Mouse (Mus musculus) WW6 (cell line): ENCODE results near the gene Ypel4.
"Not testable (repeated sequence)": the region's sequence is repeated elsewhere in the genome, so short reads cannot be mapped to it uniquely, and the experiment has no call there.

Experiments
- DNase-seq: peaks from one replicate; pipeline ENCODE4 v3.0.0-alpha.2; 2013; ENCODE audit warnings: low read depth, low spot score

Ypel4 gene

DNA sequence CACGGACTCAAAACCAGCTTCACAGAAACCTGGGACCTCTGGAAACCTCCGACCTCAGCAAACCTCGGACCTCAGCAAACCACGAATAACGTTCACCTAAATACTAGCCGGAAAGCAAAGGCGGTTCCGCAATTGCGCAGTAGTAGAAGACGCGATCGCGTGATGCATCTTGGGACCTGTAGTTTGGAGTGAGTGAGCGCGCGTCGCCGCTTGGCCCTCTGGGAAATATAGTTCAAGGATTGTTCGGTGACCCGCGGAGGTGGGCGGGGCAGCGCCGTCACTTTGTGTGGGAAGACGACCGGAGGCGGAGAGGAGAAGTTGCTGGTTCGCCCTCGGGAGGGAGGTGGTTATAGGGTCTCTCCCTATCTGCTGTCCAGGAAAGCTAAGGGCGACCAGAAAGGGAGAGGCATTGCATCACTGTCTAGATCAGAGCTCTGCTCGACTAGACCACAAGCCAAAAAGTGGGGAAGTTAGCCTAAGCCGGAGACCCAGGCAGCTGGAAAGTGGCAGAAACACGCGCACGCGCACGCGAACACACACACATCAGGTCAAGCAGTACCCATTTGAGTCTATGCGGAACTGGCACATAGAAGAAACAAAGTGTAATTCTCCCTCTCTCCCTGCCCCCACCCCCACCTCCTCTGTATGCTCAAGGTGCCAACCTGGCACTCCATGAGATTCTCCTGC, 6.5 kb upstream of the Ypel4 start, which contains the start of gene Clp1:
Gene Clp1 (minus strand): TSS at position 179 of the 687 bp plus-strand sequence.
- peak; percentile 96 for DNase-seq

DNA sequence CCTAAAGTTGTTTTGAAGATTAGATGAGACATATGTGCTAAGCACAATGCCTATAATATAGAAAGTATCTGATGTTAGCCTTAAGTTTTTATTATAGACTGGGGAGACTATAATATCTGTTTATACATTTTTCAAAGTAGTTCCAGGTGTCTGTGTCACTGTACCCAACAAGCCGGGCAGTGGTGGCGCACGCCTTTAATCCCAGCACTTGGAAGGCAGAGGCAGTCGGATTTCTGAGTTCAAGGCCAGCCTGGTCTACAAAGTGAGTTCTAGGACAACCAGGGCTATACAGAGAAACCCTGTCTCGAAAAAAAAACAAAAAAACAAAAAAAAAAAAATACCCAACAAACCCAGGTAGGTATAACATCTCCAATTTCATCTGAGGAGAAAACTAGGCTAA, 5.7 kb upstream of the Ypel4 start:
- not testable (repeated sequence) for DNase-seq

DNA sequence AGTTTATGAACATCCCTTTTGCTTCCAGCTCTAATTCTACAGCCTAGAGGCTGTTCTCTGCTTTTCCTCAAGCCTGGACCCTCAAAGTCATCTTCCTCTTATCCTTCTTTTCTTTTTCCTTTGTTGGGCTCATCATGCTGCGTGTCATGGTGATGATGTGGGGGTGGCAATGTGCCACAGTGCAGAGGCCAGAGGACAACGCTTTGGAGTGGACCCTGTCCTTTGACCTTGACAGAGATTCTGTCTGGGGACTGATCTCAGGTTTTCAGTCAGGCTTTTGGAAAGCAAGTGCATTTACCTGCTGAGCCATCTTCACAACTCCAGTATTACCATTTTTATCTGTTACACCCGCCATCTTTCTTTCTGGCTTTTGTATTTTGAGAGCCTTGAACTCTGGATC, 2.7 kb upstream of the Ypel4 start:
- no peak for DNase-seq

DNA sequence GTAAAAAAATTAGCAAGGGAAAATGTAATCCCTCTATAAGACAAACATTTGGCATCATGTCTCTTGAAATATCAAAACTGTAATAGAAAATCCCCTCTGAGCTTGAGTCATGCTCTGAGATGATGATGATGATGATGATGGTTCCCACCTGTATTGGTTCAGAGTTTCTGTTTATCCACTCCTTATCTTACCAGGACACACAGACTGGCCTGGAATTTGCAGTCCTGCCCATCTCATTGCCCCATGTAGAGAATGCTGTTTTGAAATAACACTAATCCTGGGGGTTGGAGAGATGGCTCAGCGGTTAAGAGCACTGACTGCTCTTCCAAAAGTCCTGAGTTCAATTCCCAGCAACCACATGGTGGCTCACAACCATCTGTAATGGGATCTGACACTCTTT, 1.5 kb upstream of the Ypel4 start:
- DNase-seq: no peak

DNA sequence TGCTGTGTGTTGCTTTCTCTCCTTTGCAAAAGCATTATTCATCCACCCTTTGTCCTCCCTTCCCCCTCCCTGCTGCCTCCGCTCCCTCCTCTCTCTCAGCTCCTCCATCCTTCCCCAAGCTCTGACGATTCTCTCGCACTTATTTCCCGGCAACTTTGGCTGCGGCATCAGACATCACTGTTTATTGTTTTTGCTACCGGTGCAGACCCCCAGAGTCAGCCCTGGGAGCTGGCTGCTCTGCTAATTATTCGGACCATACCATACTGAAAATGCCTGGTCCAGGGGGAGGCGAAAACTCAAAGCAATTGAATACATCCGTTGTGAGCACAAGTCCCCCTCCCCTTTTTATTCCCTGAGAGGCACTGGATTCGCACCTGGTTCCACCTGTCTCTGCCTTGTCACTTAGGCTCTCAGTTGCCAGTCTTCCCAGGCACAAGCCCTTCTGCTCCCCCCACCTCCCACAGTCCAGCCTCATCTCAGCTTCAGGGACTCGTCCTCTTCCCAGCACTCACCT, 550 bp downstream of the Ypel4 start:
- DNase-seq: no peak

DNA sequence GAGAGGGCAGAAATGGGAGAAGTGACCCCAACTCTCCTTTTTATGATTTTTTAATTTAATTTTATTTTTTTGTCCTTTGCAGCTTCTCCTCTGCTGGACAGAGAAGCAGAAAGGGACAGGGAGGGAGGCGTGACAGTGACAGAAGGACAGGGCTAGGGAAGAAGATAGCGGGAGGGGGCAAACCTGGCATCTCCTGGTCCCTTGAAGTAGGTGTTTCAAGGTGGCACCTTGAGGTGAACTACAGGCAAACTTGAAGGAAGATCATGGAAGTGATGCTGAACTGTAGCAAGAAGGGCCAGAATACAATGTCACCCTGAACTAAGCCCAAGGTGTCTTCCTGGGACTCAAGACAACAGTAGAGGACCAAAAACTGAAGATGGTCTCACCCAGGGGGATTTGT, 1.1 kb downstream of the Ypel4 start:
- no peak for DNase-seq

DNA sequence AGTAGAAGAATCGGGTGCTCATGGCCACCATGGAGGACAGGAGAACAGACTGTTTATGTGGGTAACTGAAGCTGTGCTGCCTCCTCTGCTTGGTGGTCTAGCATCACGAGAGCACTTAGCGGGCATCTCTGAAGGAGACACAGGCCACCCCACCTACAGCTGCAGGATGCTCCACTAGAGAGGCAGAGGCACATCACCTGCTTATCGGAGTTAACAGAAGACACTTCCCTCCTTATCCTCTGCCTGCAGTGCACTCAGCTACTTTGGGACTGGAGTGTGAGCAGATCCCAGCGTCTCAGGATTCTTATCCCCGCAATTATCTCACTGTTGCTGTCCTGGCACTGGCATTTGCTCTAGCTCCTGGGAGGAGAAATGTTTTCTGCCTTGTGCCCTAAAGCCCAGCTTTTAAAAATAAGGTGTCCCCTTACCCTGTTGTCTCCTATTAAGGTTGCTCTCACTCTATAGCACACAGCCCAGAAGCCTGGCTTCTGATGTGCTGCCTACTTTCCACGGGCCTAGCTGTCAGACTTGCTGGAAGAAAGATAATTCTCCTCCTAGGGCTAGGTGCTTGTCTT, 1.6 kb downstream of the Ypel4 start:
- DNase-seq: no peak

DNA sequence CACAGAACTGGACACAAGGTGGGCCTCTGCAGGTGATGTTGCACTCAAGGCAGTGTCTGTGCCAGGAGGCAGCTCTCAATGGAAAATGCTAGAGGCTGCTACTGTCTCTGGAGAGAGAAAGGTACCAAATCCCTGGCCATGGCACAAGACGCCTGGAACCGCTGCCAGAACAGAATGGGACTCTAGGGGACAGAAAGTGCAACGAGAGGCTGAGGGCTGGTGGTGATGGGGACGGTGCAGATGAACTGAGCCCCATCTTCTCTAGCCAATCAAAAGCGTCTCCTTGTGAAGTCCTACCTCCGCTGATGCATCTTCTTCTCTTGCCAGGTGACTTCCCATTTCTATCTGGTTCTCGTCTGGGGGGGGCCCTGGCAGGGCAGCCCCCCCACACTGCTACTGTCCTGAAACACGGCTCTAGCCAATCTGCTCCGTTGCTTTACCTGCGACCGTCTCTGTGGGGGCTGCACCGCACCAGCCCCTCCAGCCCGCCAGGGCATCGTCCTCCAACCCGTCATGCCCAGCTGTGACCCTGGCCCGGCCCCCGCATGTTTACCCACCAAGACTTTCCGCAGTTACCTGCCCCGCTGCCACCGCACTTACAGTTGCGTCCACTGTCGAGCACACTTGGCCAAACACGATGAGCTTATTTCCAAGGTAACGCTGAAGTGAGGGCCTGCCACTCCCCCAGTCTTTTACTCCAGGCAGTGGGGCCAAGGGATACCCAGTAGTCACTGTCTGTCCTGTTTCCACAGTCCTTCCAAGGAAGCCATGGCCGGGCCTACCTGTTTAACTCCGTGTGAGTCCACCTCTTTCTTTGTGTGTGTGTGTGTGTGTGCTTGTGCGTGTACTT, 2.7 kb downstream of the Ypel4 start:
- no peak for DNase-seq

DNA sequence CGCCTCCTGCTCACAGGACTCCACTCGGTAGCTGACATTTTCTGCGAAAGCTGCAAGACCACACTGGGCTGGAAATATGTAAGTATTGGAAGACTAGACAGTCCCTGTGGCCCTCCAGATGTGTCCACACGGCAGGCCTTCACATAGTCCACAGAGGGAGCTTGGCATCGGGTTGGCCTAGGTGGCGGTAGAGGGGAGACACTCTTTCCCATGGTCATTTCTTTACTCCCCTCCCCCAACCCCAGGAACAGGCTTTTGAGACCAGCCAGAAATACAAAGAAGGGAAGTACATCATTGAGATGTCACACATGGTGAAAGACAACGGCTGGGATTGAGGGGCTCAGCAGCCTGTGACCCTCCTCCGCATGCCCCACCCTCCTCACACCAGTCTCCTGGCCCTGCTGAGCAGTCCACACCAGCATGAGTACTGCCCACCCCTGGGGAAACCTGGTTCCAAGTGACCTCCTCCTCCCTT, 3.6 kb downstream of the Ypel4 start:
- no peak for DNase-seq

DNA sequence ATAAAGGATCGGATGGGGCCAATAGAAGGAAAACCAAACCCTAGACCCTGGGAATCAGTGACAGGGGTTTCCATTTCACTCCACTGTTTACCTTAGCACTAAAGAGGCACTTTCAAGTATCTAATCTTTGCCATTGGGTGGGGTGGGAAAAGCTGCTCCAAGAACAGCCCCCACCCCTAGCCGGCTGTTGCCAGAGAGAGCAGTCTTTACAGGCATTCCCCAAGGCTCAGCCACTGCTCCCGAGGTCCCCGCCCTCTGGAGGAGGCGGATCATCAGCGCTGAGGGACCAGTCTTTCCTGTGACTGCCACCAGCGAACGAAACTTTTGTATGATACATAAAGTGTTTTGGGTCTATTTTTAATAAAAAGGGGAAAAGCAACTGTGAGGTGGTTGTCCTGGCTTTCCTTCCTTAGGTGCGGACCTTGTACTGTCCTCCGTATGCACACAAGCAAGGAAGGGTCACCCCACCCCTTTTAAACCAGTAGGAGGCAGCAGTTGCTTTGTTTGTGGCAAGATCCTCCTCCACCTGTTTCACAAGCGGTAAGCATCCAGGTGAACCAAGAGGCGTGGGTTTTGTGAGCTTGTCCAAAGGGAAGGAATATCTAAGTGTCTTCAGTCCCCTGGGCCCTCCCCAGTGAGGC, 4.5 kb downstream of the Ypel4 start:
- DNase-seq: no peak

DNA sequence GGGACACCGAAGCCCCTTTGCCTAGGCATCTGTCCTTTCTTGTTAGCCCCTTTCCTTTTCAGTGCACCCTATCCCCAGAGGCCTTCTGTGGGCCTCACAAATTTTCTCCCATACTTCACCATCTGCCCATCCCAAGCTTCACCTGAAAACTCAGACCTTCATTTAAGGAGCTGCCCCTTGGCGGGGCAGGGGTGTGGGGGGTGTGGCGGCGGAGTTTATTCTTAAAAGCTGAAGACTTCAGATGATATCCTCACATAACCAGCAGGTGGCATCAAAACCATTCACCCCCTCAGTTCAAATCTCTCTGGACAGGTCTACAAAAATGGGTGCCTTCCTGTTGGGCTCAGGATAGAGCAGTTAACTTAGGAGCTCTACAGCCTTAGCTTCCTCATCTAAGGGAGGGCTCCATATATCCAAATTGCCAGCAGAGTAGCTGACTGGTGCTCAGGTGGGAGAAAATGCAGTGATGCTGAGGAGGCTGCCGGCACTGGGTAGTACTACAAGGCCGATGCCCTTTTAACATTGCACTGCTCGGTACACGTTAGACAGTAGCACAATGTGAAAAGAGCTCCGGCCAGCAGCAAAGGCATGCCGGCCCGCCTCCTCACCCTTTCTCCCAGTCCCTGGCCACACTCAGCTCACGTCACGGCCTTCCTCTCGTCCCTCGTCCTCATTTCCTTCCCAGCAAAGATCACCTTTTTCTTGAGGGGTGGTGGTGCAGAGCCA, 6.9 kb downstream of the Ypel4 start:
- no peak for DNase-seq

DNA sequence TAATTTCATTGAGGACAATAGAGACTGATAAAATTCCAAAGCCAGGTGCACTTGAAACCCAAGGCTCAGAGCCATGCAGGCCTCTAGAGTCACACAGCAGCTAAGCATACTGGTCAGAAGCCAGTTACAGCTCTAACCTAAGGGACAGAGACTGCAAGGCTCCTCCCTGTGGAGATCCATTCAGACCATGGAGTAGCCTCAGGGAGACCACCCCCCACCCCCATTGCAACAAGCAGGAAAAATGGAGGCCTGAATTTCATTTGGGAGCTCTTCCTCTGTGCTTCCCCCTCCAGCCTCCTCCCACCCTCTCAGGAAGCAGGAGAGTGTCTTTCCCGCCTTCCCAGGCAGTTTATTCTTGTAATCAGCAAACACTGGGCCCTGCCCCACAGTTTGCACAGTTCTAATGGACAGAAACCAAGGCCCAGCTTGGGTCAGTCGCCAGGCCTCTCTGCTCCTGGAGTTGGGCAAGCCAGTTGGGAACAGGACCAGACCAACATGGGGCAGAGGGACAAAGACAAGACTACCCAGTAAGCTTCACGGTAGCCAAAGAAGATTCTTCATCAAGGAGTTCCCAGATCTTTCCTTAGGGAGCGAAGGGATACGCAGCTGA, 8.1 kb downstream of the Ypel4 start:
- DNase-seq: no peak

DNA sequence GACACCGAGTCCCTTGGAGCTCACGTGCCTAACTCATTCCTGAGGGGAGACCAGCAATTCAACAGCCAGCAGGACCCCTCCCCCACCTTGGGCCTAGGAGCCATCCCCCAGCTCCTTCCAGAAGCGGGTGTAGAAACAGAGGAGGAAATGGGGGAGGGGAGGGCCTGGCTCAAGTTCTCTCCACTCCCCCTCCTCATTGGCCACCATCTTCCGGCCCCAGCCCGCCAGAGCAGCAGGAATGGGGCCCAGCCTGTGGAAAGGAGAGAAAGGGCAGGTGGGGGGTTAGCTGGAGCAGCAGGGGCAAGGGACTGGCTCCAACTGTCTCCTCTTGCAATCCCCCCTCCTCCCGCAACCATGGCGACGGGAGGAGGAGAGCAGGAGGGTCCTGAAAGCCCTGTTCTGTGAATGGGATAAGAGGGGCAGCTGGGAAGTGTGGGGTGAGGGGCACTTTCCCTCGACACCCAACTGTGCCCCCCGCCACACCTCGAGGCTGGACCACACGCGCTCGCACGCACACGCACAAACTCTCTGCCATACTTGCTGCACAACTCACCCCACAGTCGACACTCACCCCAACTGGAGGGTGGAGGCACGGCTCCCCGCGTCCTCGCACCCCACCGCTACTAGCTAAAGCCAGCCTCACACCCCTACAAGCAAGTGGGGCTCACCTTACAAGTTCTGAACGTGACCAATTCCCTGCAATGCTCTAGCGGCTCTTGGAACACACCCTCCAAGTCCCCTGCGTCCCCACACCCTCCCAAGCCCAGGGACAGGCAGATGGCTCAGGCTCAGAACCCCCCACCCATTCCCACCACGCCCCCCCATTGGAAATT, 8.8 kb downstream of the Ypel4 start:
- DNase-seq: peak; percentile 77

DNA sequence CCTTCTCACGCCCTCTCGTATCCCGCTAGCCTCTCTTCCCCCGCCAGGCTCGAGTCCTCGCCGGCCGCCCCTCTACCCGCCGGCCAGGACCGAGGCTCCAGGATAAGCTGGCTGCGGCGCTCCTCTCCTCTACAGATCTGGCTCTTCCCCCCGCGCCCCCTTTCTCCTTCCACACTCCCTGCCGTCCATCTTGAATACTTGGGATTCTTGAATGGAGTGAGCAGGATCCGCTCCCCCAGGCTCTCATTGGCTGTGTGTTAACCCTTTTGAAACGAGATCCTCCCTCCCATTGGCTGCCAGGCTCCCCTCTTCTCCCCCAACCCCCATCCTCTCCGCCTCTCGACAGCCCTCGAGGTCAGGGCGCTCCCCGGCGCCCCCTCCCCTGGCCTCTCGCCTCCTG, 9.7 kb downstream of the Ypel4 start, which contains the start of gene Gm19426:
Gene Gm19426 (minus strand): TSS at position 95 of the 400 bp plus-strand sequence.
- peak; percentile 88 for DNase-seq

DNA sequence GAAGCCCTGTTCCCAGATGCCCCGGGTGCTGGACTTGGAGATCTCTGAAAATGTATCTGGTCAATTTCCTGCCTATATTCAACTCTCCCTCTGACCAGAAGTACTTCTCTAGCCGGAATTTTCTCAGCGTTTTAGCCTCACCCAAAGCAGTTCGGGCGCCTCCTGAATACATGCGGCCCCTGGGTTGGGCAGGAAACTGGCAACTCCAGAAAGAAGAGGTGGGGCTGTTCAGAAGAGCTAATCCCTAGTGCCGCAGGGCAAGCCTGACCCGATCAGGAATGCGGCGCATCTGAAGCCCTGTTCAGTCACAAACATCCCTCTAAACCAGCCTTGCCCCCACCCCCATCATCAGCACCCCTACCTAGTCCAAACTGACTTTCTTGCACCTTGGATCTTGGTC, 10.3 kb downstream of the Ypel4 start:
- DNase-seq: peak; percentile 66

DNA sequence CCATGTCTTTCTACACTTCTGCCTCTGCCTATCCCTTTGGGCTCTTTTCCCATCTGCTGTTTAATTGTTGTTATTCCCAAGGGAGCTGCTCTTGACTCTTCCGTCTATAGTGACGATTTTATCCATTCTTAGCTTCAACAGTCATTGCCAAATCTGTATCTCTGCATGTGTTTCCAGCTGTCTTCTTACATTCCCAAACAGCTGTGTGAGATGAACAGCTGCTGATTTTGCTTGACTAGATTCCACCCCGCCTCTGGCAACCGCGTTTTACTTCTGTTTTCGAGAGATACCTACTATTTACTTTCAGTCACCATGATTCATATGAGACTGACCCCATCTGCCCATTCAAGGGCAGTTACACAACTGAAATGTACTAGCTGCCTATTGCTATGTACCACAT, 16.3 kb downstream of the Ypel4 start:
- DNase-seq: no peak

DNA sequence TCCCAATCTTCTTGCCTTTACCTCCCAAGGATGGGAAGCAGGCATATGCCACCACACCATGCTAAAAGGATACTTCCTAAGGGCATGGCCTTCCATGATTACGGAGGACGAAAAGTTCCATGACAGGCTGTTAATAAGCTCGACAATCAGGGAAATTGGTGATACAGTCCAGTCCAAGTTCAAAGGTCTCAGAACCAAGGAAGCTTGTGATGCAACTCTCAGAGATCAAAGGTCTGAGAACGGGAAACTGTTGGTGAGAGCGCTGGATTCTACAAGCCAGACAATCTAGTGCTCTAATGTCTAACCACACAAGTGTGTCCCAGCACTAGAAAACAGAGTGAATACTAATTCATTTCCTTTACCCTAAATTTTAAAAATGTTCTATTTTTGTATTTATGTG, 22.4 kb downstream of the Ypel4 start:
- no peak for DNase-seq

DNA sequence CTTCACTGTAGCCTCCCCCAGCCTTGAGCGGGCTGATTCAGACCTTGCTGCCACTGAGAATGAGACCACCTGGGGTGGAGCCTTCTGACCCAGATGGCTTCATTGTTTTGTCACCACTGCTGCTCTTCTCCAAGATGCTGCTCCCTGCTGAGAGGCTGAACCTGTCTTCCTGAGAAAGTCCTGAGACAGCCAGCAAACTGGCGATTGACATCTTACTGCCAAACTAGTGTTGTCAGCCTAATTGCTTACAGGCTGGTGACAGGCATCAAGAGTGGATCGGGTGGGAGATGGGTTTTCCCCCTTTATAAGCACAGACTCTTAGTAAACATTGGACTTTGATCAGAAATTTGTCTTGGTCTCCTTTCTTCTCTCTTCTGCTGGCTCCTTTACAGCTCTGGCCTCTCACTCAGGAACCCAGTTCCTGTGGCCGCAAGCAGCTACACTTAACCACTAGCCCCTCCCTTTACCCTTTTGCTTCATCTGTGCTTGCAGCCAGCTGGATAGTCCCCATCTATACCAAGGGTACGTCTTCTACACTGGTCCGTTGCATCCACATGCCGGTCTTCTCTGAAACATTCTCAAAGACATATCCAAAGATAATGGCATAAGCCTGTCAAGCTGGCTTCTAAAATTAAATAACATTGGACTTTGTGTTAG, 23.3 kb downstream of the Ypel4 start:
- no peak for DNase-seq

DNA sequence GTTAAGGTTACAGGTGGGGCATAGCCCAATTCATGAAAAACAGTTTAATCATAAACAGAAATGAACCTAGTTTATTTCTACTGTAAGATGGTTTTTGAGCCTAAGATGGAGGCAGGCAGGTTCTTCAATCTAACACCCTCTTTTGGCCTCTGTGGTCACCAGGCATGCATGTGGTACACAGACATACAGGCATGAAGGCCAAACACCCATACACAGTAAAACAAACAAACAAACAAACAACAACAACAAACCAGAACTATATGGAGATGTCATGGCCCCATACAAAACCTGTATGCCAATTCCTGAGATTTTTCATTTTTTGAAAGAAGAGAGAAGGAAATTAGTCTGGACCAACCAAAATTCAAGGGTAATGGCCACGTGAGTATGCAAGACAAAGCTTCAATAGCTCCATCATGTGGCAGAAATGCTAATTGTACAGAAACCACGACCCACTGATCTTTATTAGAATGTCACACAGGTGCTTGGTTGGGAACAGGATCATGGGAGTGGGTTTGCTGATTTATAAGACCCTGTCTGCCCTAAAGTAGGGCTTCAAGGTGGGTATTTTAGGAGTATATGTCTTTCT, 24.8 kb downstream of the Ypel4 start:
- DNase-seq: no peak
